Mouse (Mus musculus) c-Kit-negative CD71-positive TER-119-positive erythroid progenitor cells, embryonic 14.5 days (primary cell): ENCODE results near the gene Cdc42ep1.
A peak's percentile ranks its signal among the peaks of the same experiment; 100 is the strongest.
"Not testable (repeated sequence)": the region's sequence is repeated elsewhere in the genome, so short reads cannot be mapped to it uniquely, and the experiment has no call there.

Experiments
- DNase-seq: peaks from one replicate; pipeline ENCODE4 v3.0.0-alpha.2; 2013; ENCODE audit warnings: low read depth, low spot score

The Cdc42ep1 gene

DNA sequence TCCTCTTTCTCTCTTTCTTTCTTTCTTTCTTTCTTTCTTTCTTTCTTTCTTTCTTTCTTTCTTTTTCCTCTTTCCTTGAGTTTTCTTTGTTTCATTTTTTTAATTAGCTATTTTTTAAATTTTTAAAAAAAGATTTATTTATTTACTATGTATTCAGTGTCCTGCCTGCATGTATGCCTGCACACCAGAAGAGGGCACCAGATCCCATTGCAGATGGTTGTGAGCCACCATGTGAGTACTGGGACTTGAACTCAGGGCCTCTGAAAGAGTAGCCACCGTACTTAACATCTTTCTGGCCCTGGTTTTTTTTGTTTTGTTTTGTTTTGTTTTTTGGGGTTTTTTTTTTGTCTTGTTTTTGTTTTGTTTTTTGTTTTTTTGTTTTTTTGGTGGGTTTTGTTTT lies 12.8 kb upstream of the Cdc42ep1 start:
- no peak for DNase-seq

DNA sequence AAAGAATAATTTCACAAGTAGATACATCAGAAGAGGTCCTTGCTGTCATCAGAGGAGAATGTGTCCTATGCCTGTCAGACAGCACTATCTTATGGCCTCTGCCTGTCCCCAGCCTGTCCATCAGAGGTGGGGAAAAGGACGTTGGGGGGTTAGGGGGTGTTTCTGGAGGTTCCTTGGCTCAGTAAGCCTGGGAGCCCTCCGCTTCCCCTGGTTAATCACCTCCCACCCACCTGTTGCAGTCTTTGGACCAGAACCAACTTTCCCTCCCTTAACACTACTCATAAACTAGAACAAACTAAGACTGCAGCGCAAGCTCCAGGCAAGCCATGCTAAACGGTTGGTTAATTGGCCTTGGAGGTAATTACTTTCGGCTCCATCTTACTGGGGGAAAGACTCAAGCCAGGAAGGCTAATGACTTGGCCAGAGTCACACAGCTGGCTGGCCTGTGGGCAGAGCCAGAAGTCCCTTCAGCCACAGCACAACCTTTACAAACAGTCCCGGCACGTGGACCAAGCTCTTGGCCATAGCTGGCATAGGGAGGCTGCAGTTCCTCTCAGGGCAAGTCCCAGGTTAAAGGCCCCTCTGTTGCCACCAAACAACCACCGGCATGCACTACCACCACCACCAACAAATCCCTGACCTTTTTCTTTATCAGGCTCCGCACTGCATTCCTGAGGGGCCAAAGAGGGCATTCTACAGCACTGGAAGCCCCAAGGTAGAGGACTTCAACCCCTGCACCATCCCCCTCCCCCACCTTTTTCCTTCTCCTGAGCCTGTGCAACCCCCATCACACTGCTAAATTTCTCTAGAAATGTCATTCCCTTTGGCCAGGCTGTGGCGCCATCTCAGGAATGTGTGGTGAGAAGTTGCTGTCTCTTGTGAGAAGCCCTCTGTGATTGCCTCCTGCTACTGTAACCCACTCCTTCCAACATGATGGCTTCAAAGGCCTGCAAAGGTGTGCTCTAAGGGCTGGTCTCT lies 11.4 kb upstream of the Cdc42ep1 start:
- DNase-seq: no peak

DNA sequence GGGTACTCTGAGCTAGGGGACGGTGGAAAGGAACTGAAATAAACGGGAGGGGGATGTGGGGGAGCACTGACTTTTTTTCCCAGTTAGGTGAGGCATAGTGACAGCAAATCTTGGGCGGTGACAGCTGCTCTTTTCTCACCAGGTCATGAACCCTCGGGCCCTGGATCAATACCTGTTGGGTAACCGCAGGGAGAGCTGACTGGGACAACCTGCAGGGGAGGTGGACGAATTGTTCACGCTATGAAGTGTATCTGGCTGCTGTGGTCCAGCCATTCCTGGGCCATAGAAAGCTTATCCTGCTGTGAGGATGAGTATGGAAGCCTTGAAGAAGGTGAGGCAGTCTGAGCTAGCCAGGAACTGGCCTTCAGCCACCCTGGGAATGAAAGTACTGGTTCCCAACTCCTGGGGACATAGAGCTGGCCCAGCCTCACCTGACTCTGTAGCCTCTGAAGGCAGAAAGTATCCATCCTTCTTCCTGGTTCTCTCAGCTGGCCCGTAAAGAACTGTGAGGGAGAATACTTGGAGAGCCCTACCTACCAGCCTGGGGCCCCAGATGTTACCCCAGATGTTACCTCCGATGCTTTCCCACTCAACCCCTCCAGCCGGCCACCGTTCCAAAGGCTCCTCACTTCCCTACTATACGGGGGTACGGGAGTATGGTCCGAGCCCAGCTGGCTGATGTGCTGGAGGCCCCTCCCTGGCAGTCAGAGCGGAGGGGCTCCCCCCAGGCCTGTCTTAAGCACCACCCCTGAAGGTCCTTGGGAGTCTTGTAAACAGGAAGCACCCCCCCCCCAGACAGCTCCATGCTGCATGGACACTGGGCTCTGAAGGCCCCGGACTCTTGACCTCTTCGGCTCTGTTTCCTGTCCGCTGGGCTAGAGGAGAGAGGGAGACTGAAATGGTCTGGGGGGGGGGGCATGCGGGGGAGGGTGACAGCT lies 10.4 kb upstream of the Cdc42ep1 start:
- no peak for DNase-seq

DNA sequence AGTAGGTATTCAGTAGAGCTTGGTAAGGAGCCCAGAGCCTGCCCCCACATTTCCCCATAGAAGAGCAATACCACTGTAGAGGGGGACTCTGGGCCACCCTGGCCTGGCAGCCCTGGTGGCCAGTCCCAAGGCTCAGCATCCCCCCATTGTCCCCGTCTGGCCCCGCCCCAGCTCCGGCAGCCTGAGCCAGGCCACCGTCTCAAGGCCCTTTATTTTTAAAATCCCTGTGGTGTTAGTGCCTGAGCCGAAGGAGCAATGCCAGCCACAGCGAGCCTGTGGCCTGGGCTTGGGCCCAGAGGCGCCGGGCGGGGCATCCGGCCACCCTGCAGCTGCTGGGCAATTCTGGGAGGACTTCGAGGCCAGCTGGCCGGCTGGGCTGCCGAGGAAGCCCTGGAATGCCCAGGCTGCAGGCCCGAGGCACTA lies 9.7 kb upstream of the Cdc42ep1 start:
- DNase-seq: no peak

DNA sequence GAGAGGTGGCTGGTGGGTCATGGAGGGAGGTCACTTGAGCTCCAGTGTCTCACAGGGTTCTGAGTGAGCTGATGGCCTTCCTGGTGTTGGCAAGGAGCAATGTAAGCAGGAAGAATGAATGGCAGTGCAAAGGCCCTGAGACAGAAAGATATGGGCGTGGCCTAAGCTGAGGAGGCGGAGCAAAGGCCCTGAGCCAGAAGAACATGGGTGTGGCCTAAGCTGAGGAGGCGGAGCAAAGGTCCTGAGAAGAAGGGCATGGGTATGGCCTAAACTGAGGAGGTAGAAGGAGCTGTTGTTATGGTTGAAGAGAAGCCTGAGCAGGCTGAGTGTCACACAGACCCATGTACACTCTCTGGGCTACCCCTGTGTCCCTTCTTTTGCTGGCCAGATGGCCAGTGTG lies 8.8 kb upstream of the Cdc42ep1 start:
- peak; percentile 37 for DNase-seq

DNA sequence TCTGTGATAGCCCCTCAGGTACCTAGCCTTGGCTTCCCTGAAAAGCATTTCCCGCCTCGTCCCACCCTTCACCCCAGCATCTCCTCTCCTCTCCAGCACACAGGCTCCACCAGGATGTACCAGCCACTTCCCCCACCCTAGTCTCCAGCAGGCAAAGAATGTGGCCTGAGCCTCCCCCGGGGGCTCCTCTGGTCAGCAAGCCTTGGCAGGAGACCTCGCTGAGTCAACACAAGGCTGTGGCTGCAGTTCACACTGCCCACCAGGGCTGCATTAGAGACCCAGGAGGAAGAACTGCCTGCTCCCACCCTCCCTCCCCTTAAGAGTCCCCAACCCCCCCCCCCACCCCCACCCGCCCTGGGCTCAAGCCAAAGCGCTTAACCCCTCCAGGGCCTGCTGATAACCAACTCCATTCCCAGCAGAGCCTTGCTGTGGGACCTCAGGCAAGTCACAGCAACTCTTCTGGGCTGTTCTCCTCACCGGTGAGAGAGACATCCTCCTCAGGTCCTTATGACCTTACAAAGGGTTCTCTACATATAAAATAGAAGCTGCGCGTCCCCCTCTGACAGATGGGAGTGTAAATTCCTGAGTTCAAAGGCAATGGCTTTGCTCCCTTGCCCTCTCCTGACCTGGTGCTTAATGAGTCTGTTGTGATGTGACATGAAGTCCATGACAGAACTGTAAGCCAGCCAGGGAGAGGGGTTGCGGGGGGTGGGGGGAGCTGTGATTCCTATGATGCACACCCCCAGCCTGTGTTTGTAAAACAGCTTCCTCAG lies 8.0 kb upstream of the Cdc42ep1 start:
- DNase-seq: no peak

DNA sequence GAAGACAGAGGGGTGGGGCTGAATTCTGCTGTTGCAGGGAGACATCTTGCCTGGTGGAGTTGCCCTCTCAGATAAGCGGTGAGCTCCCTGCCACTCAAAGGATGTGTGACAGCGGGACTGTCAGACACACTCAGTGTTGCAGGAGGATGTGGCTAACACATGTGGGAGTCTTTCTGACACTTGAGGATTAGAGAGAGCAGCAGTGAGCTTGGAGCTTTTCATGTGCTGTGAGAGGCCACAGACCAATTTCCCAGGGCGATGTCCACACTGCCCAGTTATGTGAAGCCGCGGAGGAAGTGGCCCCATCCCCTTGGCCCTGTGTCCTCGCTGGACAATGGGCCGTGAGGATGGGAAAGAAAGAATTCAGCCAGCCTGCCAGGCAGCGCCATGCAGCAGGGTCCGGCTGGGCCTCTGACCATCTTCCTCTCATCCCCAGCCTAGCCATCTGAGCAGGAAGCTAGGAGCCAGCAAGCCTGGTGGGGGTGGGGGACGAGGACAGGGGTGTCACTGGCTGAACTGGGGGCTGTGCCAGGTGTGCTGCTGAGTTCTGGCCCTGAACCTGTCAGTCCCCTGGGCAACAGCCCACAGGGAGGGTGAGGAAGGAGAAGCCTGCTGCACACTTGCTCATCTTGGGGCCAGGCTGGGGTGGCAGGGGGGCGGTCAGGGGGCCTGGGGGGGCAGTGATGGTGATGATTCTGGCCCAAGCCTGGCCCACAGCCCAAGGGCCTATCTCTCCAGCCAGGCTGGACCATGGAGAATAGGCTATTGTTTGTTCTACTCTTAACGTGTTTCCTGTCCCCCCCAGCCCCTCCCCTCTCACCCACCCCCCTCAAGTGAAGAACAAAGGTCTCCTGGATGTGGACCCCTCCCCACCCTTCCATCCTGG lies 7.0 kb upstream of the Cdc42ep1 start:
- DNase-seq: no peak

DNA sequence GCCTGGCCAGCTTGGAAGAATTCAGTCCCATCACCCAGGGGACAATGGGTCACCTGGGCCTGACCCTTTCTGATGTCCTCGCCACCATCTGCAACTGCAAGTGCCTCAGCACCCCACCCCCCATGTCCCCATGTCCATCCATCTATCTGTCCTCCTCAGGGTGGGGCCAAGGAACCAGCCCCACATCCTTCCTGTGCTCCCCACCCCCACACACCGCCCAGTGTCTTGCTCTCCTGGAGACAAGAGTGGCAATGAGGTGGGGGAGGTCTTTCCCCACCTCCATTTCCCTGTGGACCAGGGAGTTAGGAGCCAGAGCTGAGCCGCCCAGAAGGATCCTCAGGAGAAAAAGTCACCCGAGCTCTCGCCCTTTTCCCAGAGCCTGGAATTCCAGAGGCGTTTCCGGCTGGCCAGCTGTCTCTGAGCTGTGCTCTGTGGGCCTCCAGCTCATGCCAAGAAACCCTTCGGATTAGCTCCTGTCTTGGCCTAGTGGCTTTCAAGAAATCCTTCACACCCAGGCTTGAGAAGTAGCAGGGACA lies 6.3 kb upstream of the Cdc42ep1 start:
- DNase-seq: no peak

DNA sequence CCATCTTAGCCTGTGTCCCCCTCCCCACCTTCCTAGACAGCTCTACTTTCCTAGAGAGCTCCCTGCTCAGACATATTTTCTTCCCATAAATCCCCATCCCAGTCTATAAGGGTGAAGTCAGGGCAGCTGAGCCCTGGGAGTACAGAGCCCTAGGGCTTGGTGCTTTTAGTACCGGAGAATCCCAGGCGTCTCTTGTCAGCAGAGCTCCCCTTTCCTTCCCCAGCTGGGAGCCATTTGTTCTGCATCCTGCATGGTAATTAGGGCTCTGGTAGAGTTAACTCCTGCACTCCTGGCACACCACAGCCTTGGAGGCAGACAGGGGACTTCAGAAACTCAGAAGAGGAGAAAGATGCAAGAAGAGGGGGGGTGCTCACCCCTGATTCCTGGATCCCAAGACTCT lies 2.7 kb upstream of the Cdc42ep1 start:
- DNase-seq: no peak

DNA sequence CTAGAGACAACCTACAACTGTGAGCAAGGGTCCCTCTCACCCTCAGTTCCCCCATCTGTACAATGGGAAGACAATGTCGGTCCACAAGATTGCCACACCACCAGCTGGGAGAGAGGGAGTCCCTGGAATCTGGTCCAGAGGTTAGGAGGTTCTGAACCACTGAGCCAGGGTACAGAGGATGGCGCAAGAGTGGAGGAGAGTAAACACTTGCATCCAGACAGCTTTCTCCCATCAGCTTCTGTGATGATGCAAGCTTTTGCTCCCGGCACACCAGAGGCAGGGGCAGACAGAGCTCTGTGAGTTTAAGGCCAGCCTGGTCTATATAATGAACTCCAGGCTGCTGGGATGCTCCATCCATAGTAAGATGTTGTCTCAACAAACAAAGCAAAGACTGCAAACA lies 2.2 kb upstream of the Cdc42ep1 start:
- DNase-seq: no peak

DNA sequence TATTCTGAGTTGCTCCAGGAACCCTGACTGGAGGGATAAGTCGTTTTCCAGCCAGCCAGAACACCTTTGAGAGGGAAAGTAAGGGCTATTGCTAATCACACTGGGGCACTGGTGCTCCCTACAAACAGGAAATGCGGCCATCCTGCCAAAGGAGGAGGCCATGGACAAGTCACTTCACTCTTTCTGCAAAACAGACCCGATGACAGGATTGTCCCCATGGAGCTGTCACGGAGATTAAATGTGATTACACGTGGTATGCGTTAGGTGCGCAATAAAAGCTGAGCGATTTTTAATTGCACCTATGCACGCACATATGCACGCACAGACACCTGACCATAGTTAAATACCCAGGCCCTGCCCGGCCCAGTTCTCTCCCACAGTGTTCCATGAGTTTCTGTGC lies 1.7 kb upstream of the Cdc42ep1 start:
- no peak for DNase-seq

DNA sequence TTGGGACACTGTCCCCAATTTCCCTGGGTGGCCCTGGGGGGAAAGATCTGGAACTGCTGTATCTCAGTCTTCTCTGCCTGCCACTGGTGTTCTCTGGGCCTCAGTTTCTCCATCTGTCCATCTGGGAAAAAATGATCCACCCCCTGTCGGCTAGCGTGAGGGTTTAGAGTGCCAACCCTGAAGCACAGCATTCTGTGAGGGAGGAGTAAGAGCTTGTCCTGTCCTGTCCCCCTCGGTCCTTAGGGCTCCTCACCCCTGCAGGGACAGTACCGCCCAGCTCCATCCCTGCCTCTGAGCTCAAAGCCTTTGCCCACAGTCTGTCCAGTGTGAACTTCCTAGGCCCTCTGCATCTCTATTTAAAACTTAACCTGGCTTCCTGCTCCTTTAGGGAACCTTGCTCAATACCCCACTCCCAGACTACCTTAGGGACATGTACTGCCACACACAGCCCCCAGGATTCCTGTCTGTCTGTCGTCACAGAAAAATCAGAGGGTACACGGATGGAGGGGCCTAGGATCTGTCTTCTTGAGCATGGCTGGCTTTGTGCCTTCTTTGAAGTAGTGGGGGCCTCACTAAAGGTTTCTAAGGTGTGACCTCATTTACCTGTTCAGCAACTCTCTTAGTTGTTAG lies 1.1 kb upstream of the Cdc42ep1 start:
- no peak for DNase-seq

DNA sequence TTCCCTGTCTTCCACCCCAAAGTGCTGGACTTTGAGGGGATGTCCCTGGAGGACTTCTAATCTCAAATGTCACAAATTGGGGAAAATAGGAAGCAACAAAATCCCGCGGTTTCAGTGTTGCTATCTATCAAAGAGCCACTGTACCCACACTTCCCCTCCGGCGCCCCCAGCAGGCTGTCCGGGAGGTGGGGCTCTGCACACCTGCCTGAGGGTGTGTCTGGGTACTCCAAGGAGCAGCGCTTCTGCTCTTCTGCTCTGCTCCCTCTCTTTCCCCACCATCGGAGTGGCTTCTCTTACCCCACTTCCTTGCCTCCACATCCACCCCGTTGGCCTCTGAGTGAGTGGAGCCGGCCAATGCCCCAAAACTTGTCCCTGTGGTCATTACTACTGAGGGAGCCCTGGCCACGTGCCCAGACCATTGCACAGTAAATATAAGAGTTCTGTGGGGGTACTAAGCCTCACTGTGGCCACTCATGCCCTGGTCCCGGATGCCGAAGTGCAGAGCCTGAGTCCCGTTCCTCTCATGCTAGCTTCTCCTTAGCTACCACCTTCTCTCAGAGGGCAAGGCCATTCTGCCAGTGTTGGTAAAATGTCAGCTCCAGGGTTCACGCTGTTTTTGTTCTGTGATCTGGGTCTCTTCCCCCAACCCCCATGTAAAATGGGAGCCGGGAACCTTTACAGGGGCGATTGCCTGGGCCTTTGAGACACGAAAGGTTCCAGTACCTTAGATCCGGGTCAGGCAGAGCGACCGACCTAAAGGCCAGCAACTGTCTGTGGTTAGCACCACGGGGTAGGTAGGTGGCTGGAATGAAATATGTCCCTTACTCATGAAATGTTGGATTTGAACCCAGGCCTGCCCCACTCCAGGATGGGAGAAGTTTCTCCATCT lies 1.4 kb downstream of the Cdc42ep1 start:
- DNase-seq: no peak

DNA sequence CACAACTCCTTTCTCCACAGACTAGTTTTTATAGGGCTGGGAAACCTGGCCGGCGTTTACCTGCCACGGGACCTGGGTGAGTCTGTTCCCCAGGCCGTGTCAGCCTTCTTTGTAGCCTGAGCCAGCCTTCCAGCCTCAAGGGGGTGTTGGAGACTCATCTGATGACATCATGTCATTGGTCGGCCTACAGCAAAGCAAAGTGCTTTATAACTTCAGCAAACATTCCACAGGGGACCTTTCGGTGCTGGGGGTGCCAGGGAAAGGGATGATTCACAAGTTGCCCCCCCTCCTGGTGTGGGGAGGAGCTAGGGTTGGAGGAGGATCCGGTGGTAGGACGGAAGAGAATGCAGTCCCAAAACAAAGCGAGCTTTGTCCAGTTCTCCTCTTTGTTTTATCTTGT lies 2.4 kb downstream of the Cdc42ep1 start:
- no peak for DNase-seq

DNA sequence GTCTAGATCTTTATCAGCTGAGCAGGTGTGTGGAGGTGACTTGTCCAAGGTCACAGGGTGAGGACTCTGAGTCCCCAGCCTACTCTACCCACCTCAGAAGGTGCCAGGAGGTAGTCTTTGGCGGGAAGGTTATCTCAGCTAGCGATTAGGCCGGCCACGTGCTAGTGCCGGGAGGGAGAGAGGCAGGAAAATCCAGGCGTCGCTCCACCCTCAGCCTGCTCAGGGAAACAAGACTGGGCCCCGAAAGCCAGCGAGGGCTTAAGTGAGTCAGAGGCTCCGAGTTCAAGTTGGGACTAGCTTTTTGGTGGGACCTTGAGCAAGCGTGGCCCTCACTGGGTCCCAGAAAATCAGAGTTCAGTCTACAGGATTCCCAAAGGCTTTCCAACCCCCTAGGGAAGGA lies 2.9 kb downstream of the Cdc42ep1 start:
- no peak for DNase-seq

DNA sequence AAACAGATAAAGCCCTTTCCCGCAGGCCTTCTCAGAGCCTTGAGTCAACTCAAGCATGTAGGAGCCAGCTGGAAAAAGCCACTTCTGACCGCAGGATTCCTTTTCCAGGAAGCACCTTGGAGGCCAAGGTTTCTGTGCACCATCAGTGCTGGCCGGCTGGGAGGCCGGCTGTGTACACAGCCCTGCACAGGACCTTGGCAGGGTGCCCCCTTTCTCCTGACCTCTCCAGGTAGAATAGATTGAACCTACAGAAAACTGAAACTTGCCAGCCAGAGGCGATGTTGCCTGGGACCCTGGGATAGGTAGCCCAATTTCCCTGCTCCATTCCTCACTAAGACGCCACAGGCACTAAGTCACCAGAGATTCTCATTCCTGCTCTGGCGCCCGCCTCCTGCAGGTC lies 3.4 kb downstream of the Cdc42ep1 start:
- DNase-seq: no peak

DNA sequence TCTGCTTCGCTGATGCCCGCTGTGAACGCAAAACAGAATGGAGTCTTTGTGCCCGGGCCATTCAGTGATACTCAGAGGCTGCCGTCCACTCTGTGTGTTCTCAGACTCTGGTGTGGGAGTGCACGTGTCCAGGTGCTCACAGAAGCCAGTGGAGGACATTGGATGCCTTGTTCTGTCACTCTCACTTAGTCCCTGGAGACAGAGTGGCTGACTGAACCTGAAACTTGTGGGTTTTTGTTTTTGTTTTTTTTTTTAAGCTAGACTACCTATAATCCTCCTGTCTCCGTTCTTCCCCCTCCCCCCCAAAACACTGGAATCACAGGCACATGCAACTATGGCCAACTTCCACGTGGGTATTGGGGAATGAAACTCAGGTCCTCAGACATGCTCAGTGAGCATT lies 3.9 kb downstream of the Cdc42ep1 start:
- no peak for DNase-seq

DNA sequence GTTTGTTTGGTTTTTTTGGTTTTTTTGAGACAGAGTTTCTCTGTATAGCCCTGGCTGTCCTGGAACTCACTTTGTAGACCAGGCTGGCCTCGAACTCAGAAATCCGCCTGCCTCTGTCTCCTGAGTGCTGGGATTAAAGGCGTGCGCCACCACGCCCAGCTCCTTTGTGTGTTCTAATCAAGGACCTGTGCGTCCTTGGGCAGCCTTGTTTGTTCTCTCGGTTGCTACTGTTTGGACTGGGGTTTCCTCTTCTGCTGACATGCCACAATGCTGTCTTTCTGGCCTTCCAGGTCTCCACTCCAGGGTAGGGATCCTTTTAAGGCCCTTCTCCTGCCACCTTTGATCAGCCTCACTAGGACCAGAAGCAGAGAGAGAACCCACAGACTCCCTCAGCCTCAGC lies 4.4 kb downstream of the Cdc42ep1 start:
- DNase-seq: not testable (repeated sequence)

DNA sequence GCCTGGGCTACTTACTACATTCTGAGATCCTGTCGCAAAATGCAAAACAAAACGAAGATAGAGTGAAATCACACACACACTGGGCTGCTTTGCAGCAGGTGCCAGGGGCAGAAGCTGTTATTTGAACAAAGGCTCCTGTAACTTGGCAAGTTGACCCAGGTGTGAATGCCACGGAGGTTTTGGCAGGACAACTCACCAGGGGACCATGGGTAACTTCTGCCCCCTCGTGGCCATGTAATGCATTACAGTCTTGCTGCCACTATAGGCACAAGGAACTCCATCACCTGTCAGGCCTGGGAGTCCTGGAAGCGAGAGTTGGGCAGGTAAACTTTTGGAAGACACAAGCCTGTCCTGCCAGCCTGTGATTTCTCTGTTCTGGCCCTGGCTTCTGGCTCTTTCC lies 6.0 kb downstream of the Cdc42ep1 start:
- peak; percentile 66 for DNase-seq
